Mouse (Mus musculus): ENCODE measurements around the gene Bclaf1. TPM values are rescaled to one million over a fixed set of nuclear protein-coding genes. Genes with fewer than 3 reads are reported as not detected.

The Bclaf1 gene
- 110 and 112 TPM in 2 replicates for polyA plus RNA-seq (2015; fragmentation: Nextera tagmentation; extraction: Ambion mirVana)

DNA sequence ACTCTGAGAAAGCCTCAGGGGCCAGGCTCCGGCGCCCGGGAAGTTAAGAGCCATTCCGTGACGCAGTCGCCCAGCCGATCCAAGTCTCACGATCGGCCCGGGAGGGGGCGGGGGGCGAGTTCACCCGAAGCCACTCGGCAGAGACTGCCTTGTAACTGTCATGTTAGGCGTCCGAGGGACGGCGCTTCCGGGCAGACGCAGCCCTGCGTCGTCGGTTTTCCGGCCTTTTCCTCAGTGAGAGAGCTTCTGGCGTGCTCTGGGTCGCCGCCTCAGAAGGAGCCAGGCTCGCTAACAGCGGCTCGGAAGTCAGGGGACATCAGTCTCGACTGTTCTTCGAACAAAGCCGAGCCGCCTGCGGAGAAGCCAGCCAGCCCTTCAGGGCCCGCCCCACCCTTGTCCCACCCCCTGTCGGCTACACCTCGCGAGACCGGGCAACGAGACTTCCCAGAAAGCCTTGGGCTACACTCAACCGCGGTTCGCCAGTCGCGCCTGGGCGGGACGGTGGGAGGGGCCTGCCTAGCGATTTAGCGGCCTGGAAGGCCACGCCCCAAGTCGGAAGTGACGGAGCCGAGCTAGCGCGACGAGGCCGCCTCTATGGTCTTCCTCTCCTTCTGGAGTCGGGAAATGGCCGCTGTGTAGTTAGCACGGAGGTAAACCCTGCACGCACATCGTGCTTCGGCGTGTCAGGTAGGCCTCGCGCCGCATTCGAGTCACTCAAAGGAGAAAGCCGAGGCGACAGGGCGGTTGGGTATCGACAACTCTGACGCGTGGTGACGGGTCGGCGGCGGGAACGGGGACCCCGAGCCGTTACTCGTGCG is at the start of gene Bclaf1:
Bclaf1 (plus strand) TSS at position 552 of the 818 bp plus-strand sequence.
- peak; percentile 100 for DNase-seq (ENCODE audit: low spot score)

- peak; percentile 31 for DNase-seq (ENCODE audit: low spot score)
Observed at GRCm38 (mm10) chr10:20262896-20263295, 49.4 kb upstream of the Bclaf1 start.

DNA sequence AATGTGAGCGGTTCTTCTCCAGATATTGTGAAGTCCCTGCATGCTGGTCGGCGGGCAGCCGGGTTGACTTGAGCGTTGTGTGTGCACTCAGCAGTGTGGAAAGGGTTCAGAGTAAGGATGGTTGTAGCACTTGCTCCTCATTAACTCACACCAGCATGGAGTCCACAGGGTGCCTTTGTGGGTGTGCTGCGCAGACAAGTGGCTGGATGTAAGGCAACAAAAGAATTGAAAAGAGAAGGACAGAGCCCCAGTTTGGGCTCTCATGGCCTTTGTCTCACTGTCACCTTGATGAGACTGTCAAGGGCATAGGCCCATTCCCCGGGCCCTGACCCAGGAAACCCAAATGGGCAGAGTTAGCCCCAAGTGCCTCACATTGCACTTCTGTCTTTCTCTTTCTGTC is 47.8 kb upstream of the Bclaf1 start:
- DNase-seq (ENCODE audit: low spot score): no peak

DNA sequence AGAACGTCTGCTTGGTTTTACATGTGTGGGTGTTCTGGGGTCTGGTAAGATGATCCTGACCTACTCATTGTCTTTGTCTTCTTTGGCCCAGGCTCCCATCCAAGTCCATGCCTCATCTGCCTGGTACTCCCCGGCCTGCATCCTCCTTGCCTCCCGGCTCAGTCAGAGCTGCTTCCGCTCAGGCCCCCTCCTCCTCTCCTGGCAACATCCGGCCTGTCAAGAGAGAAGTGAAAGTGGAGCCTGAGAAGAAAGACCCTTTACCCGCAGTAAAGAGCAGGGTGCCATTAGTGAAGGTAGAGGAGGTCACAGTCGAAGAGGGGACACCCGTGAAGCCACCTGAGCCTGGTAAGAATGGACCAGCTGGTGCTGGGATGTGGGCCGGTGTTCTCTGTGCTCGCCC is 45.2 kb upstream of the Bclaf1 start:
- DNase-seq (ENCODE audit: low spot score): peak; percentile 68

DNA sequence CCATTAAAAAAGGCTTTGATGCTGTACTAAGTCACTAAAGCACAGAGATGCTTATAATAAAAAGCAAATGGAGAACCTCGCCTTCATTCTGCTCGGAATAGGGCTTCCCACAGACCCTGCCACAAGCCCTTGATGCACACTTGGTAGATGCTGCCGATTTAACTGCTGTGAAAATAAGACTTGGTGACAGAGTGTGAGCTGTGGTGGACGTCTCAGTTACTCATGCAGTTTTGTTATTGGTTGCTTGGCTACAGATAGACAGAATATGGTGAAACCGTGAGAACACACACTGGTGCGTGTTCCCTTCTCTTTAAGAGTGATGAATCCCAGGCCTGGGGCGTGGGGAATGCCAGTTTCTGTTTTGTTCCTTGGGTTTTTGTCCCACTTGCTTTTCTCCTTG is 43.3 kb upstream of the Bclaf1 start:
- DNase-seq (ENCODE audit: low spot score): no peak

GRCm38 (mm10) chr10:20272380-20272779 is 39.9 kb upstream of the Bclaf1 start:
- DNase-seq (ENCODE audit: low spot score): no peak

- DNase-seq (ENCODE audit: low spot score): no peak
Observed at GRCm38 (mm10) chr10:20273278-20273677, 39.0 kb upstream of the Bclaf1 start.

DNA sequence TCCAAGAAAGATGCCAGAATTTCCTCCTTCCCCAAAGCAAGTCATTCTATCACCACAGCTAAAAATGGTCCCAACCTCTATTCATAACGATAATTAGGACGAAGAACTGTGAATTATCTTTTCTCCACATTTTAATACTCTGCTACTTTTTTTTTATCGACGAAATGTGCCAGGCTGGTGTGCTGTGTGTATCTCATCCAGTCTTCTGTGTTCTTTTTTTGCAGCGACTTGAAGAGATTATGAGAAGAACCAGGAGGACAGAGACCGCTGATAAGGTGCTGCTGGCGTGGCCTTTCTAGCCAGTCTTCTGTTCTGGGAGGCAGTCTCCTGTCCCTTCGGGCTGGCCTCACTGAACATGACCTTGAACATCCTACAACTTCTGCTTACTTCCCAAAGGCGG is 38.2 kb upstream of the Bclaf1 start:
- DNase-seq (ENCODE audit: low spot score): no peak

DNA sequence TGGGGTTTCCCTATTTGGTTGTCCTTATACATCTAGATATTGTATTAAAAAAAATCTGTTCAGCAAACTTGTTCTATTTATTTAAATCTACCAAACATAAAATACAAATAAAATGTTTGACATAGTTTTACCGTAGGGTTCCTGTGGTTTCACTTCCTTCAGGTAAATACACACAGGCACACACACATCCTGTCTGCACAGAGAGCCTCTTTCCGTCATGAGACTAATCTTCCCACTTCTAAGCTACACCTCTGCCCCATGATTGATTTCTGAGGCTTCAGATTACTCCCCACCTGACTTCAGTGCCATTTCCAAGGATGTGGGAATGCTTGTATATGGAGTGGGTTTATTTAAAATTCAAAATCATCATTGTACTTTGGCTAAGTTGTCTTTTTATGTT is 30.8 kb upstream of the Bclaf1 start:
- peak; percentile 58 for DNase-seq (ENCODE audit: low spot score)

DNA sequence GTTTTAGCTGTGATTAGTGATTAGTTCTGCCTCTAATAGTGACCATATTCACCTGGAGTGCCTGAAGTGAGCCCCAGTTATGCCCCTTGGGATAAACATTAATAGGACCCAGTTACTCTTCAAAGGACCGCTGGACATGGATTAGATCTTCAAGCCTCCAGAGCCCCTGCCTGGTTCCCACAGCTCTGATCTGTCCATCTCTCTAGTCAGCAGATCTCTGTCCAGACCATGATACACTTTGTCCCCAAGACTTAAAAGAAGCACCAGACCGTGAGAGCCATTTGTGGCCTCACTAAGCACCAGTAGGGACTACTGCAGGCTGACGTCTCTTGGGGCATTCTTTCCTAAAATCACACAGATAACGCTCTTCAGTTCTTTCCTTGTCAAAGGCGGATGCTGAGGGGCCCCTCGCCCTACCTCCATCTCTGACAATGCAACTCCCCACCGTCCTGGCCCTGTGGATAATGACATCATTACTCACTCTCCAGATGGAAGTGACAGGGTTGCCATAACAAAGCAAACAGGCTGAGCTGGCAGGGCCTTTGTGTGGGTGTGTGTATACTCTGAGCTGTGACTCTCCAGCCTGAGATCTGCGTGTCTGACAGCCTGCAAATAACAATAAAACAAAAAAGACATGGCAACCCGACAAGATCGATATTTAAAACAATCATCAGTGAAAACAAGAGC is 26.8 kb upstream of the Bclaf1 start:
- no peak for DNase-seq (ENCODE audit: low spot score)

DNA sequence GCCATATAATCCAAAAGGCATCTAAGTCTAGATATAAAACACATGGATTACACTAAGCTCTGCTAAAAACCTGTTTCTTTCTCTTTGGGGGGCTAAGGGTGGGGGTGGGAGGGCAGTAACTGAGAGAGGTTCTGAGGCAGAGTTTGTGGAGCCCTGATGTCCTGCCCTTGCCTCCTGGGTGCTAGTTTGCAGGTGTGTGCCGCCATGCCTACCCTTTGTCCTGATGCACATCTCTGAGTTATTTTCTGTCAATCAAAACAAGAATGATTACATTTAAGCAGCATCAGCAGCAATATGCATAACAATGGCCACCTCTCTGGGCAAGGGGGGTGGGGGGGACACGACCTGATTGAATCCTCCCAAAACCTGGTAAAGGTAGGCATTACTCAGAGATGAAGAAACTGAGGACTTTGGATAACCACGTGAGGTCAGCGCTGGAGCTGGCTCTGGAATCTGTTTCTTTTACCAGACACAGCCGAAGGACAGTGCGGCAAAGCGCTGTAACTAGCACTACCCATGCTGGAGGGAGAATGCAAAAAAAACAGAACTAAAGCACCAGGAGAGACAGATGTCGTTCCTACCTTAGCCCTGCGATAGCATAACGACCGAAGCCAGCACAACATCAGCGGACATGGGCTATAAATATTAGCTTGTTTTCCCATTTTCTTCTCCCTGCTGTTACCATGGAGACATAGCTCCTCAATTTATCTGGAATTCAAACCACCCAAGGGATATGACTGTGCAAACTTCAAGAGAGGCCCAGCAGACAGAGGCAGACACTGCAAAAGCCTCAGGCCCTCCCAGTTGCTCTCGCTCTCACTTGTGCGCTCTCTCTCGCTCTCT is 26.1 kb upstream of the Bclaf1 start:
- DNase-seq (ENCODE audit: low spot score): no peak

GRCm38 (mm10) chr10:20287369-20287768 is 24.9 kb upstream of the Bclaf1 start:
- DNase-seq (ENCODE audit: low spot score): no peak

GRCm38 (mm10) chr10:20290467-20290883 is 21.8 kb upstream of the Bclaf1 start:
- peak; percentile 79 for DNase-seq (ENCODE audit: low spot score)

GRCm38 (mm10) chr10:20295961-20296360 is 16.3 kb upstream of the Bclaf1 start:
- peak; percentile 51 for DNase-seq (ENCODE audit: low spot score)

DNA sequence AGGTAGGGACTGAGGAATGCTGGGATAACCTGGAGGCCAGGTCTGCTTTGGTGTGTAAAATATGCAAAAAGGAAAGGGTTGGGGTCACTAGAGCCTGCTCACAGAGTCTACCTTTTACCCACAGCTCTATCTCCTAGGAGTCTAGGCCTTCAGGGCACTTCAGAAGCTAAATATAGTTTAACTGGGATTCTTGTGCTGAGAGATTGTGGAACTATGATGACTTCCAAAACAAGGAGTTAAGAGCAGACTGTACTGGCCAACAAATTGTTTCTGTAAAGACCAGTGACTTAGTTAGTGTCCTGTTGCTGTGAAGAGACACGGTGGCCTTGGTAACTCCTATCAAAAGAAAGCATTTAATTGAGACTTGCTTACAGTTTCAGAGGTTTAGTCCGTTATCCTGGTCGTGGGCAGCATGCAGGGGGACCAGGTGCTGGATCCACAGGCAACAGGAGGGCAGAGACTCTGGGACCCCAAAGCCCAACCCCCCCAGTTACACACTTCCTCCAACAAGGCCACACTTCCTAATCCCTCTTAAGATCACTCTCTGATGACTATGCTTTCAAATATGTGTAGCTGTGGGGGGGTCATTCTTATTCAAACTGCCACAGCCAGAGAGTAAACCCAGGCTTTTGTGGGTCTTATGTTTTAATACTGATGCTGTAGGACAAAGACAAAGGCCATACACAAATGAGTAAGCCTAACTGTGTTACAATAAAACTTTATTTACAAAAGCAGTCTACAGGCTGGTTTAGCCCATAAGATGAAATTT is 13.9 kb upstream of the Bclaf1 start:
- no peak for DNase-seq (ENCODE audit: low spot score)

DNA sequence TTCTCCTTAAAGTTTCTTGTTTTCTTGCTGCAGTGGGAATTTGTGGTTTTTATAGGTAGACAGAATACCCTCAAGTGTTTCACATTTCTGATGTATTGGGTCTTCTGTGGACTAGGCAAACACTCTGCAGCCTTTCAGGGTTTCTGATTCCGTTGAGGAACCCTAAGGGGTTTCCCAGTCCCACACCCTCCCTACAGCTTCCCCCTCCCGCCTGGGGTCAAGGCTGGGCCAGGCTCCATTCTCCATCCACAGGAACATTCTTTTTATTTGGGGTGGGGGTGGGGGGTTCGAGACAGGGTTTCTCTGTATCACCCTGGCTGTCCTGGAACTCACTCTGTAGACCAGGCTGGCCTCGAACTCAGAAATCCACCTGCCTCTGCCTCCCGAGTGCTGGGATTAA is 13.2 kb upstream of the Bclaf1 start:
- no peak for DNase-seq (ENCODE audit: low spot score)

DNA sequence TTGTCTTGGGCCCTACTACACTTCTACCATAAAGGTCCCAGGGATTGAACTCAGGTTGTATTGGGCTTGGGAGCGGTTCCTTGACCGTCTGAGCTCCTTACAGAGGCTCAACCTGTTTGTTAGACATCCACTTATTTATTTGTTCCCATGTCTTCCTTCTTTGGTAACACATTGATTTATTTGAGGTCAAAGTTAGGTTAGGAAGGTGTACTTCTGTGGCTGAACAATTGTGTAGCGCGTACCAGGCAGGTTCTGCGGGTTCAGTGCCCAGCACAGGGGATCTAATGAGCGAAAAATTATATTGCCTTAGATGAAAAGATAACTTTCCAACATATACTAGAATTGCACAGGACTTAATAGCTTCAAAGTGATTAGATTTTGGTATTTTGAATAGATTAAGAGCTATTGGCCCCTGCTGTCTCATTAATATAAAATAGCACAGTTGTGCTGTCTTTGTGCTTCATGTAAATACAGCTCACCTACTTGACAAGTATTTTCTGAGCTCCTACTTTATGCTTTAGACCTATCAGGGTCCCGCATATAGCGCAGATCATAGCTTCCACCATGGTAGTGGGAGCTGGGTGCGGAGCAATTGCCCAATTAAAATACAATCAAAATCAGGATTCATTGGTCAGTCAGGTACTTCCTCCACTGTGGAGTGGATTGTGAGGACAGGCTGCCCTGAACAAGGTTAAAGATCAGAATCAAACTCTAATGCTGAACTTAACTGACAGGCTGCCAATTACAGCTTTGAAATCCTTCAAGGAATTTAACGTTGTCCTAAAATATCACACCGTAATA is 1.1 kb upstream of the Bclaf1 start:
- DNase-seq (ENCODE audit: low spot score): no peak

- DNase-seq (ENCODE audit: low spot score): peak; percentile 91
Observed at GRCm38 (mm10) chr10:20312736-20313301, 550 bp downstream of the Bclaf1 start.

GRCm38 (mm10) chr10:20313447-20313846 is 1.2 kb downstream of the Bclaf1 start:
- DNase-seq (ENCODE audit: low spot score): no peak

DNA sequence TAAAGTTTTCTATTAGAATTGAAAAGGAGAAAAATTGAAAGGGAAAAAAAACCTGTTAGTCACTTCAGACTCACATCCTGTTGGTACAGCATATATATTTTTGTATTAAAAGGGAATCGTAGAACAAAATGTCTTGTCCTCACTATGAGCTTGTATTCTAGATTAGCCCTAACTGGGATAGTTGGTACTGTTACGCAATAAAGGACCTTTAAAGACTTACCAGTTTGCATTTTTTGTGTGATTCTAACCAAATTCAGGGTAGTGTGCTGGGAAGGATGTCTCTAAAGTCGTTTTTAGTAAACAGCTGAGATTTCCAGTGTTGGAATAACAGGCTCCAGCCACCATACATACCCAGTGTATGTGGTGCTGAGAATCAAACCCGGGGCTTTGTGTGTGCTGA is 1.7 kb downstream of the Bclaf1 start:
- no peak for DNase-seq (ENCODE audit: low spot score)

Measured in thymus, postnatal 0 days (tissue).